Mouse (Mus musculus): ENCODE data around the gene Cox6a1.

The Cox6a1 gene

DNA sequence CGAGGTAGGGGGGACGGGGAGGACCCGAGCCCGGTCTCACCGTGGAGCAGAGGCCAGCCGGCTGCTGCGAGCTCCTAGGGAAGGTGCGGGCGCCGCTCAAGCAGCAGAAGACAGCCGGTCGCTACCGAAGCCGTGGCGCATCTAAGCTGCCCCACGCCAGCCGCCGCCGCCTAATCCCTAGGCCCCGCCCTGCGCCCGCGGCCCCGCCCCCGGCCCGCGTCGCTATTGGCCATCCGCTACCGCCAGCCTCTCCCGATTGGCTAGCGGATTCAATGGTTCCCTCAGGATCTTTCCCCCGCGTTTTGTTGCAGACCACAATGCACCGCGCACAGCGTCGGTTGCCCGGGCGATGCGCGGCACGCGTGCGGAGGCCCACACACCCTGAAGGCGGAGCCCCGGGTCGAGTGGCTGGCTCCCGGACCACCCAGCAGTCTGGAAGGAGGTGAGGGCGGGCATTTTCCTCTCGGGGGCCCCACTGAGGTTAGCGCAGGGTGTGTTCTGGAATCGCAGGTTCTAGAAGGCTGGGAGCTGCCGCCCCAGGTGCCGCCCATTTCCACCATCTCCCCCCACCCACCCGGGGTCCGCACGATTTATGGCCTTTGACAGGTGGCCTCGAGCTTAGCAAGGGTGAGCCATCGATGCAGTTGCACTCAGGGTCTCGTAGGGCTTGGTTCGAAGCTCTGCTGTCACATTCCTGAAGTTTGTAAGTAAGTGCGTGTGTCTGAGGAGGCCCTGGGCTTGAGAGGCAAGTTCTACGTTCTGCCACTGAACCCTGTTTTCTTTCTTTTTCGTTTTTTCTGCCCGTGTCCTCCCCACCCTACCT lies 47.8 kb downstream of the Cox6a1 start, which contains the start of gene Dynll1:
Gene Dynll1, minus strand, starts transcription at position 208 of the 823 bp plus-strand sequence.
- peak; percentile 100 for DNase-seq (ENCODE audit: low spot score in 2 of 2)

DNA sequence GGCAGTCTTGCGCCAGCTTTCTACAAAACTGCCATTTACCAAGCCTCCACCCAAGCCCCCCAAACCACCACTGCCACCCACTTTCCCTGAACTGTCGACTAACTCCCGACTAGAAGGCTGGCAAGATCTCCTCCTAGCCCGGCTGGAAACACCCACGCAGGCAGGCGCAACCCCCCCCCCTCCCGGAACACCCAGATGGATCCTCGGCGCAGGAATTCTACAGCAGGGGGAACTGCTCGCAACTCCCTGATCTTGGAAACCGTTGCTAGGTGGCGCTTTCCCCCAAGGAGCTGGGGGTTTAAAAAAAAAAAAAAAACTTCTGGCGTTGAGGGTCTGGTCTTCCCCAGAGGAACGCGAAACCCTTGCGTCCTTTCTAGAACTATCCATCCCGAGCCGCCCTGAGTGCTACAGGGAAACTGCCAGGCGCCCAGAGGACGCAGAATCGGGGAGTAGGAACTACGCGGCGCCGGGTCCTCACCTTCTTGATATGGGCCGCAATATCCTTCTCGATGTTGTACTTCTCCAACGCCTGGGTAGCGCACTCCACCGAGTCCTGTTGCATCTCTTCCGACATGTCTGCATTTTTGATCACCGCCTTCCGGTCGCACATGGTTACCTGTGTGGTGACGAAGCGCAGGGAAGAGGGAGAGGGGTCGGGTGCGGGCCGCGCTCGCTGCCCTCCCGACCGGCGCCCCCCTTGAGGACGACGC lies 48.6 kb downstream of the Cox6a1 start:
- DNase-seq (ENCODE audit: low spot score in 2 of 2): peak; percentile 32 to 43

DNA sequence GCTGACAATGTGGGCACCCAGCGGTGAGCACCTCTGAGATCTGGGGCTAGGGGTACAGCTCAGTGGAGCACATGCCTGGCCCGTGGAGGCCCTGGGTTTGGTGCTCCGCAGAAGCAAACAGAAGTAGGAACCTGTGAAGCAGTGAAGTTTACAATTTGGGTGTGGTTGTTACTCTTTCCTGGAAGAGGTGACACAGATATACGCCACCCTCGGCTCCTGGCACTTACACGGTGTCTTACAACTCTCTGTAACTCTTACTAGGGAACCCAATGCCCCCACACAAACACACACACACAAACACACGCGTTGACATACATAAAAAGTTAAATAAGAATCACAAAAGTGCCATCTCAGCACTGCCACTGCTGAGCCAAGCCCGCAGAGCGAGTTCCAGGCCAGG lies 52.4 kb downstream of the Cox6a1 start:
- DNase-seq (ENCODE audit: low spot score in 2 of 2): no peak

All from frontal cortex, postnatal 25 days (tissue).